Mouse (Mus musculus) layer of hippocampus, adult 11-12 months (tissue): ENCODE measurements around the gene Prr15l.

Source experiments
- DNase-seq: peaks from one replicate; pipeline ENCODE4 v3.0.0; 2022; ENCODE audit warnings: low spot score

The Prr15l gene

GRCm38 (mm10) chr11:96919003-96919402 is 8.9 kb upstream of the Prr15l start:
- DNase-seq, result no peak

- DNase-seq, result no peak
These were observed 3.0 kb upstream of the Prr15l start for GRCm38 (mm10) chr11:96924861-96925260.

- DNase-seq, result no peak
These were observed 2.3 kb upstream of the Prr15l start for GRCm38 (mm10) chr11:96925469-96926148.

- DNase-seq, result no peak
These were observed 1.3 kb upstream of the Prr15l start for GRCm38 (mm10) chr11:96926587-96926986.

- DNase-seq, result no peak
These were observed 787 bp downstream of the Prr15l start for GRCm38 (mm10) chr11:96928691-96929090.

GRCm38 (mm10) chr11:96929096-96929765 is 1.3 kb downstream of the Prr15l start:
- no peak for DNase-seq

GRCm38 (mm10) chr11:96929766-96930331 is 1.9 kb downstream of the Prr15l start:
- no peak for DNase-seq

GRCm38 (mm10) chr11:96931327-96932062 is 3.6 kb downstream of the Prr15l start:
- no peak for DNase-seq

GRCm38 (mm10) chr11:96933562-96934276 is 5.8 kb downstream of the Prr15l start:
- no peak for DNase-seq

GRCm38 (mm10) chr11:96934921-96935356 is 7.0 kb downstream of the Prr15l start:
- DNase-seq, result peak; percentile 64

GRCm38 (mm10) chr11:96935872-96936650 is 8.2 kb downstream of the Prr15l start:
- DNase-seq, result no peak

- no peak for DNase-seq
These were observed 9.9 kb downstream of the Prr15l start for GRCm38 (mm10) chr11:96937549-96938425.

- DNase-seq, result no peak
These were observed 10.5 kb downstream of the Prr15l start for GRCm38 (mm10) chr11:96938426-96938800.

GRCm38 (mm10) chr11:96940578-96941465 is 12.9 kb downstream of the Prr15l start:
- no peak for DNase-seq

- DNase-seq, result no peak
These were observed 14.2 kb downstream of the Prr15l start for GRCm38 (mm10) chr11:96941989-96942590.

- DNase-seq, result peak; percentile 93
These were observed 15.9 kb downstream of the Prr15l start, which contains the start of gene Pnpo for GRCm38 (mm10) chr11:96943746-96944304. Pnpo (minus strand) TSS chr11:96943986.

GRCm38 (mm10) chr11:96944844-96945580 is 17.1 kb downstream of the Prr15l start:
- DNase-seq, result no peak

GRCm38 (mm10) chr11:96946498-96946897 is 18.6 kb downstream of the Prr15l start:
- DNase-seq, result no peak
